Mouse (Mus musculus): Measurements from ENCODE around the gene Intu.

Gene Intu

GRCm38 (mm10) chr3:40527976-40528950, 2.8 kb upstream of the Intu start:
- no peak for DNase-seq (ENCODE audit: low spot score)

DNA sequence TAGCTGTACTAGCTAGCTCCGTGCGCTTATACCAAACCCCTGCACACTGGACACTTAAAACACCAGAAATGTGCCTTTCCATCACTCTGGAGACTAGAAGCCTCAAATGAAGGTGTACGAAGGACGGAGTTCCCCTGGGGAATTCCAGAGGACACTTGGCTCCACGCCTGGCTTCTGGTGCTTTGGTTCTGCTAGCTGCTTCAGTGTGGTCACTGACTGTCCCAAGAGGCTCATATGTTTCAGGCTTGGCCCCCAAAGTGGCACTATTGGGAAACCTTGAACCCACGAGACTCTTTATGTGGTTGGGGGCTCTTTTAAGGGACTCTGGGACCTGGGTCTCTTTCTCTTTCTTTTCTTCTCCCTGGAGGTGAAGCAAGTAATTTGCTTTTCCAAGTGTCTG, 2.1 kb upstream of the Intu start:
- no peak for DNase-seq (ENCODE audit: low spot score)

GRCm38 (mm10) chr3:40530845-40531244, 241 bp upstream of the Intu start:
- no peak for DNase-seq (ENCODE audit: low spot score)

DNA sequence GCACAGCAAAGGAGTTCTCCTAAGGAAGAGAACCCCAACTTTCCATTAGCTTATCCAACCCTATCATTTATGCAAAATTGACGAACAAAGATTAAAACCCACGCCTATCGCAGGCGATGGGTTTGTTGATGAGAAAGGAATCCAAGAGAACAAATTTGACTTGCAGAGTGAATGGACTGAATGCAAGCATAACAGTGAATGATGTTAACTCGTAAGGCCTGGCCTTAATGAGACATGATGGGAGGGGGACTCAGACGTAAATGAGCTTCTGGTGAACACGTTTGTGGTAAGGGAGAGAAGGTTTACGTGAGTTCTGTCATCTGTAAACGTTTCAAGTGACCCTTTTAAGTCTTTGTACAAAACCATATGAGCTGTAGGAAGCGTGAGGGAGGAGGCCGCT, 1.2 kb downstream of the Intu start:
- no peak for DNase-seq (ENCODE audit: low spot score)

- no peak for DNase-seq (ENCODE audit: low spot score)
Measured at GRCm38 (mm10) chr3:40534141-40534540, 3.1 kb downstream of the Intu start.

DNA sequence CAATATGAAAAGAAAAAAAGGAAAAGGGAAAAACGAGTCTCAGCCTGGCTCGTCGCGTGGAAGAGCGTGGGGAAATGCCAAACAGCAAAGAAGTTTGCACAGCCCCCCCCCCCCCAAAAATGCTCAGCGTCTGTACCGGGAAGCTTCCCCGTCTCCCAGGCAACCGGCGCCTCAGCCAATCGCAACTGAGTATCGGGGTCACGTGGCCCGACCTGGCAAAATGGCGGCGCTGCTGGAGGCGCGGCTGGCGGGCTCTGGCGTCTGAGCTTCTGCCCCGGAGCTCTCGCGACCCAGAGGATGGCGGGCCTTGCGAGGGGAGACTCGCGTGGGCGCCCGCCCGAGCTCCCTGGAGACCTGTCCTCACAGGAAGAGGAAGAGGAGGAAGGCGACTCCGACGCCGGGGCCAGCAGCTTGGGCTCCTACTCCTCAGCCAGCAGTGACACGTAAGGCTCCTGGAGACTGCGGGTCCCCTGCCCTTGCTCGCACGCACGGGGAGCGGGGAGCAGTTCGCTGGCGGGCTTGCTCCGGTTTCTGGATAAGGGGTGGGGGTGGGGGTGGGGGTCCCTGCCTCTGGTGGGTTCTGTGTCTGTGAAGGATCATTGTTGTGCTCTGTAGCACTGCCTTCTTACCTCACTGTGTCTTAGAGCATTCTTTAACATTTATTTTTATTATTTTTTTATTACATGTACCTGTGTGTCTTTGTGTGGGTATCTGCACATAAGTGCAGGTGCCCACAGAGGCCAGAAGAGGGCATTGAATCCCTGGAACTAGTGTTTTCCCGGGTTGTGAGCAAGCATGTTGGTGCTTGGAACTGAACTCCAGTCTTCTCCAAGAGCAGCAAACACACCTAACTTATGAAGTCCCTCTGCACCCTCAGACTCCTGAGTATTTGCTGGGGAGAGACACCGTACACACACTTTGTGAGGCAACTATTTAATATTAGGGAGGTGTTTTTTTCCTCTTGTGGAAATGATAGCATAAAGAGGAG, 9.8 kb downstream of the Intu start:
- DNase-seq (ENCODE audit: low spot score), result peak; percentile 90

- DNase-seq (ENCODE audit: low spot score), result no peak
Measured at GRCm38 (mm10) chr3:40546621-40547020, 15.5 kb downstream of the Intu start.

- DNase-seq (ENCODE audit: low spot score), result no peak
Measured at GRCm38 (mm10) chr3:40652941-40653352, 121.9 kb downstream of the Intu start.

DNA sequence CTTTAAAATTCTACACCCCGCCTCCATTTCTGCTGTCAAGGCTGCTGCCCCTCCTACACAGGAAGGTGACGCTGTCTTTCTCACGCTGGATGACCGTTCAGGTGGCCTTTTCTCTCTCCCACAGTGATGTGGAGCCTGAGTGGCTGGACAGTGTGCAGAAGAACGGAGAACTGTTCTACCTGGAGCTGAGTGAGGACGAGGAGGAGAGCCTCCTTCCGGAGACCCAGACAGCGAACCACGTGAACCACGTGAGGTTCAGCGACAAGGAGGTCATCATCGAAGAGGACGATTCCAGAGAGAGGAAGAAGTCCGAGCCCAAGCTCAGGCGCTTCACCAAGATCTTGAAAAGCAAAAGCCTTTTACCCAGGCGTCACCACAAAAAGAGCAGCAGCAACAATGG, 122.5 kb downstream of the Intu start:
- DNase-seq (ENCODE audit: low spot score), result no peak

GRCm38 (mm10) chr3:40654028-40654427, 122.9 kb downstream of the Intu start:
- no peak for DNase-seq (ENCODE audit: low spot score)

GRCm38 (mm10) chr3:40655571-40655970, 124.5 kb downstream of the Intu start:
- DNase-seq (ENCODE audit: low spot score), result no peak

DNA sequence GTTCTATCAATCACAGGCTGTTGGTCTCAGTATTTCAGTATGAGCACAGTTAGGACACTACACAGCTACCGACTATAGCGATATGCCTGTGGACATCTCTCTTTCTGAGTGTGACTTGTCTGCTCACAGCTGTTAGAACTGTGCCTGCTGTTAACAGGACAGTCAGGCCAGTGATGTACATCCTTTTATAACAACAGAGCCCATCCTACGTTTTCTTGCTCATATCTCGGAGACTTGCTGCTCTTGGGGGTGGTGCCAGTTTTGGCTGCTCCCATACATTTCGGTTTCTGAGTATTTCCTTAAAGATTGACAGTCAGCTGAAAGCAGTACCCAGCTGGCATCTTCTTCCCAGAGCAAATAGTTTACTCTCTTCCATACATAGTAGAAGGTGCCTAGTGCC, 125.3 kb downstream of the Intu start:
- no peak for DNase-seq (ENCODE audit: low spot score)

DNA sequence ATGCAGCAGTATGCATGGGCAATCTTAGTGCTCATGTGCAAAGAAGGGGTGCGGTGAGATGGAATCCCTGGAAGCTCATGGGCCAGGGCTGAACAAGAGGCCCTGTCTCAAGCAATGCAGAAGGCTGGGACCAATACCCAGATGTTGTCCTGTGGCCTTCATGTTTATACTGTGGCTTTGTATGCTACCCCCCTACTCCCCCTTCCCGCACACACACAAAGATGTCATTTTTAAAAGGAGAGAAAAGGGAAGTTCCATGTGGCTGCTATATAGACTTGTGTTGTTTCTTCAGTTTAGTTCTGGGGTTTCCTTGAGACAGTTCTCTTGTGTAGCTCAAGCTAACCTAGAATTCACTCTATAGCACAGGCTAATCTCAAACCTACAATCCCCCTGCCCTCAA, 129.1 kb downstream of the Intu start:
- DNase-seq (ENCODE audit: low spot score), result no peak

DNA sequence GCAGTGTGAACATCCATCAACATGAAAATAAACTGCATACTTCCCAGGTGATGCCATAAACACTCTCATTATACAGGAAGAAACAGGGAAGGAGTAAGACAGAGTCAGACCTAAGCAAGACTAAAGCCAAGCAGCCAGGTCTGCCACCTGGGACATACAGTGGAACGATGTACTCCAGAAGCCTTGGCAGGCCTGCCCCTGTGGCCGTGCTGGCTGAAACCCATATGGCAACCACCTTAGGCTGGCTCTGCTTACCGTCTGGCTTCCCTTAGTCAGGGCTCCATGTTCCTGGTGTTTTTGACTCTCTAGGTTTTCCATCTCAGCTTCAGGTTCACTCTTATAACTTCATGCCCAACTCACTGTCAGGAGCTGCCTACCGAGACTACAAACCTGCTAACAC, 135.0 kb downstream of the Intu start:
- no peak for DNase-seq (ENCODE audit: low spot score)

- no peak for DNase-seq (ENCODE audit: low spot score)
Measured at GRCm38 (mm10) chr3:40666861-40667719, 136.0 kb downstream of the Intu start.

GRCm38 (mm10) chr3:40668889-40669288, 137.8 kb downstream of the Intu start:
- no peak for DNase-seq (ENCODE audit: low spot score)

- DNase-seq (ENCODE audit: low spot score), result no peak
Measured at GRCm38 (mm10) chr3:40669395-40669794, 138.3 kb downstream of the Intu start.

DNA sequence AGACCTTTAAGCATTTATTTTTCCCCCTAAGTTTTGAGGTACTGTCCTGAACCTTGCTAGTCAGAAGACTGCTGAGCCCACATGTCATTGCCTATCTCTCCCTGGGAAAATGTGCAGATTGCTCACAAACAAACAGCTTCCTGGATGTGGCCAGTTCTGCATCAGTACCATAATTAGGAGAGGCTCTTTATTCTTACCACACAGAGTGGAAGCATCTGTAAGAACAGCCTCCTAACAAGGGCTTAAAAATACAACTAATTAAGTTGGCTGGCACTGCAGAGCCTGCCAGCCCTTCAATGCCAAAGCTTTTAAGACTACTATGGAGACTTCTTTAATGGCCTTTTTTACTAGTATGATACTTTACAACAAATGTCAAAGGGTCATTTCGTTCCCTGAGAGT, 142.4 kb downstream of the Intu start:
- DNase-seq (ENCODE audit: low spot score), result no peak

GRCm38 (mm10) chr3:40674873-40675405, 143.9 kb downstream of the Intu start:
- no peak for DNase-seq (ENCODE audit: low spot score)

DNA sequence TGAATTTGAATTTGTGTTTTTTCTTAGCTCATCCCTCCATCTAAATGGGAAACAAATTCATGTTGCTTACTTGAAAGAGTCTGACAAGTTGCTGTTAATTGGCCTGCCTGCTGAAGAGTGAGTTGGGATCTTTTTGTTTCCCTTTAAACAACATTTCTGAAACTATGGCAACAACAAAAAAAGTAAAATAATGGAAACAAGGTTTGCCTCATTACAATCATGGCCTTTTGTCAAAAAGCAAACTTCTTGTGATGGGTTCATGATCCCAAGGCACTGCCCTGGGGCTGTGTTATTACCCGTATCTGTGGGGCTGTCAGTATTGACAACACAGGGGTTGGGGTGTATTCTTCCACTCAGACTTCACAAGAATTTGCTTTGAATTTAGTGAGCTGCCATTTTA, 147.8 kb downstream of the Intu start:
- DNase-seq (ENCODE audit: low spot score), result no peak

- DNase-seq (ENCODE audit: low spot score), result peak; percentile 46
Measured at GRCm38 (mm10) chr3:40682404-40682803, 151.3 kb downstream of the Intu start.
